Mouse (Mus musculus): ENCODE data around the gene Pla1a.

GRCm38 (mm10) chr16:38461749-38462148 is 28.8 kb upstream of the Pla1a start:
- no peak for TF ChIP-seq GATA1 (IDR thresholded peaks at IDR 0.05; ENCODE audit: borderline replicate concordance, low read length)
- no peak for TF ChIP-seq FLI1 (IDR thresholded peaks at IDR 0.05; ENCODE audit: low read length)
